14 mouse cellular contexts compared by ENCODE assay signal in genomic region chr19:23578606-23579355, GRCm38 (mm10).
DNase-seq lines count a peak whose midpoint lies in the region; ATAC-seq lines count a peak whose summit lies in the region.
"Had no signal": no experiment of that assay in that cellular context is flagged by ENCODE, and none has a peak within 500 bp of the region (broad histone marks: within the 10 kb centered on the region; RNA-seq: fewer than 3 reads in every experiment).

No protein-coding gene starts in this region.

- H3K27me3 ChIP-seq in liver, embryonic 11.5 days (replicated peaks; ENCODE audit: control insufficient read depth, insufficient read depth, low read length) = no peaks in the 10 kb centered on the region

- no peak for ATAC-seq in liver, embryonic 11.5 days (replicated peaks; ENCODE audit: low FRiP score)

- no peak overlapping the region for H3K4me2 ChIP-seq in liver, embryonic 11.5 days
- H3K4me2 ChIP-seq: heart, embryonic 15.5 days had no signal

- H3K36me3 ChIP-seq in liver, embryonic 11.5 days (ENCODE audit: control insufficient read depth, insufficient read depth, low read length) = no peaks in the 10 kb centered on the region
- H3K36me3 ChIP-seq: heart, embryonic 15.5 days; midbrain, embryonic 10.5 days had no signal

- DNase-seq in gastrocnemius, postnatal 14 days = peak; percentile 6
- DNase-seq in gastrocnemius, postnatal 4 days (ENCODE audit: low spot score in 2 of 2) = no peak
- peak; percentile 89 for DNase-seq in brain, adult 2 months (ENCODE audit: low read depth, low spot score)
- DNase-seq in cerebellum, postnatal 10 days = peak; percentile 68 to 69
- DNase-seq in mesoderm, embryonic 11.5 days (ENCODE audit: low read depth, low spot score) = peak; percentile 12
- no peak for DNase-seq in urinary bladder, postnatal 36 days (ENCODE audit: low spot score in 2 of 2)
- no peak for DNase-seq in c-Kit-positive CD71-positive TER-119-positive erythroid progenitor cells, embryonic 14.5 days (ENCODE audit: low spot score)
- no peak for DNase-seq in liver, embryonic 11.5 days (ENCODE audit: low spot score)
- DNase-seq: adrenal gland, postnatal 14 days; kidney, adult 9 months; lung, adult 18-20 months; thymus, postnatal 14 days had no signal

- no peak overlapping the region for H3K4me3 ChIP-seq in liver, embryonic 11.5 days (ENCODE audit: low read depth, low read length)
- H3K4me3 ChIP-seq: heart, embryonic 15.5 days; midbrain, embryonic 10.5 days had no signal

- H3K9ac ChIP-seq in liver, embryonic 11.5 days (ENCODE audit: low read depth, low read length) = no peak overlapping the region
- H3K9ac ChIP-seq: heart, embryonic 15.5 days had no signal

- WGBS in liver, embryonic 11.5 days = 82% methylated on average over 11 of the region's 11 CpGs

- intact Hi-C loops in gastrocnemius, postnatal 14 days (cut with DNase I; ENCODE audit: low total_unique reads) = no loop called here

- no peak overlapping the region for H3K27ac ChIP-seq in liver, embryonic 11.5 days (ENCODE audit: low read depth, low read length)
- H3K27ac ChIP-seq: heart, embryonic 15.5 days; midbrain, embryonic 10.5 days had no signal

- H3K9me3 ChIP-seq in liver, embryonic 11.5 days (ENCODE audit: control insufficient read depth, low read length) = no peaks in the 10 kb centered on the region
- H3K9me3 ChIP-seq: heart, embryonic 15.5 days; midbrain, embryonic 10.5 days had no signal

- H3K4me1 ChIP-seq in liver, embryonic 11.5 days (replicated peaks; ENCODE audit: control insufficient read depth, insufficient read depth, low read length) = no peaks in the 10 kb centered on the region
- H3K4me1 ChIP-seq: heart, embryonic 15.5 days; midbrain, embryonic 10.5 days had no signal

Comparison
In these comparisons a context has a peak if more than half of its experiments do, and no peak if none do; other contexts are left out.
1. DNase-seq: peak in gastrocnemius, postnatal 14 days (single experiment), brain, adult 2 months (single experiment), cerebellum, postnatal 10 days (2 of 2) and mesoderm, embryonic 11.5 days (single experiment); none in gastrocnemius, postnatal 4 days (0 of 2), urinary bladder, postnatal 36 days (0 of 2), c-Kit-positive CD71-positive TER-119-positive erythroid progenitor cells, embryonic 14.5 days (single experiment) and liver, embryonic 11.5 days (single experiment).